Mouse (Mus musculus): Measurements from ENCODE around the gene 2010003K11Rik. TPM values are rescaled to one million over a fixed set of nuclear protein-coding genes. Genes with fewer than 3 reads are reported as not detected.

The 2010003K11Rik gene
- polyA plus RNA-seq (2012; ENCODE audit: insufficient read depth, low replicate concordance), result 0.26 TPM in 1 of 2 replicates, not detected in the other

GRCm38 (mm10) chr19:4498062-4498933 is at the start of gene 2010003K11Rik:
Gene 2010003K11Rik, minus strand, starts transcription at chr19:4498583.
- Histone ChIP-seq H3K9me3 (no peaks in the 10 kb centered on the region), H3K4me3 (replicated peaks) (no peak within 1 kb of the TSS), H3K4me1 (peaks cover 6% of the 10 kb centered on the region), H3K36me3 (replicated peaks; ENCODE audit: low read length) (no peaks in the 10 kb centered on the region), H3K27me3 (replicated peaks) (peaks cover 65% of the 10 kb centered on the region)
- TF ChIP-seq GATA1 (IDR thresholded peaks at IDR 0.05; ENCODE audit: borderline replicate concordance, low read length) (no peak), FLI1 (IDR thresholded peaks at IDR 0.05; ENCODE audit: low read length) (no peak)

GRCm38 (mm10) chr19:4547801-4548200 is 49.4 kb upstream of the 2010003K11Rik start:
- Histone ChIP-seq H3K4me3 (replicated peaks) (no peak overlapping the region), H3K4me1 (no peaks in the 10 kb centered on the region), H3K36me3 (replicated peaks; ENCODE audit: low read length) (no peaks in the 10 kb centered on the region), H3K9me3 (no peaks in the 10 kb centered on the region), H3K27me3 (replicated peaks) (peaks cover 16% of the 10 kb centered on the region)
- TF ChIP-seq FLI1 (IDR thresholded peaks at IDR 0.05; ENCODE audit: low read length) (no peak), GATA1 (IDR thresholded peaks at IDR 0.05; ENCODE audit: borderline replicate concordance, low read length) (no peak)

DNA sequence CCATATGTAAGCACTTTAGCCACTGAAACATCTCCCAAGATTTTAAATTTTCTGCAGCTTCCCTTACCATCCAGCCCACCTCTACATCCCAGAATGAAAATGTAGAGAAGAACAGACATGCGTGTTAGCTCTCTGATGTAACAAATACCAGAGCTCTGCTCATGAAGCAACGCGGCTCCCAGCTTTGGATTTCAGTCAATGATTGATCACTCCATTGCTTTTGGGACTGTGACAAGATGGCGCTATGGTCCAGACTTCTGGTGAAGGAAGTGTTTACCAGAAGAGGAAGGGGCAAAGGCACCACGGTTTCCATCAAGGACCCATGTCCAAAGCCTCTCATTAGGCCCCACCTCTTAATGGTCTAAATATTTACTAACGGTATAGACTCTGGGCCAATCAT is 47.5 kb upstream of the 2010003K11Rik start:
- H3K4me1 ChIP-seq, result no peaks in the 10 kb centered on the region
- no peaks in the 10 kb centered on the region for H3K36me3 ChIP-seq (replicated peaks; ENCODE audit: low read length)
- H3K4me3 ChIP-seq (replicated peaks), result no peak overlapping the region
- H3K27me3 ChIP-seq (replicated peaks), result peaks cover 21% of the 10 kb centered on the region
- TF ChIP-seq GATA1 (IDR thresholded peaks at IDR 0.05; ENCODE audit: borderline replicate concordance, low read length) (no peak), FLI1 (IDR thresholded peaks at IDR 0.05; ENCODE audit: low read length) (no peak)
- H3K9me3 ChIP-seq, result no peaks in the 10 kb centered on the region

DNA sequence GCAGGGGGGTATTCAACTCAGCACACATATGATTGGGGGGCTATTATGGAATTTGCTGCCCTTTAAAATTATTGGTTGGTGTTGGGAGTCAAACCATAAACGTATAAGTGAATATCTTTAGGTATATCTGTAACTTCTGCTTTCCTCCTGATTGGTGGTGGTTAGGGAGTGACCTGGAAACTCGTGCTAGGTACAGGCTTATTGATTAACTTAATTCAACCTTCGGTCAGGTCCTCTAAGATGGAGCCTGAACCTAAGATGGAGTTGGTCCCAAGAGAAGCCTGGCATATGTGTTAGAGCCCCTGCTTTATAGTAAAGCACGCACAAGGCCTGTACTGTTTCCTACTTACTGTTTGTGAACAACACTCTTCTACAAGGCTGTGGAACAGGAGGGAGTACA is 46.7 kb upstream of the 2010003K11Rik start:
- Histone ChIP-seq H3K36me3 (replicated peaks; ENCODE audit: low read length) (no peaks in the 10 kb centered on the region), H3K27me3 (replicated peaks) (peaks cover 21% of the 10 kb centered on the region)
- TF ChIP-seq FLI1 (IDR thresholded peaks at IDR 0.05; ENCODE audit: low read length) (no peak), GATA1 (IDR thresholded peaks at IDR 0.05; ENCODE audit: borderline replicate concordance, low read length) (no peak)

GRCm38 (mm10) chr19:4542081-4542480 is 43.7 kb upstream of the 2010003K11Rik start:
- H3K4me1 ChIP-seq, result no peaks in the 10 kb centered on the region
- no peaks in the 10 kb centered on the region for H3K36me3 ChIP-seq (replicated peaks; ENCODE audit: low read length)
- TF ChIP-seq FLI1 (IDR thresholded peaks at IDR 0.05; ENCODE audit: low read length), result no peak
- no peak for TF ChIP-seq GATA1 (IDR thresholded peaks at IDR 0.05; ENCODE audit: borderline replicate concordance, low read length)

More for the DNA sequence above, 46.7 kb upstream of the 2010003K11Rik start:
- Histone ChIP-seq H3K4me1 (no peaks in the 10 kb centered on the region), H3K9me3 (peaks cover 4% of the 10 kb centered on the region), H3K4me3 (replicated peaks) (no peak overlapping the region)

GRCm38 (mm10) chr19:4540992-4541391 is 42.6 kb upstream of the 2010003K11Rik start:
- TF ChIP-seq GATA1 (IDR thresholded peaks at IDR 0.05; ENCODE audit: borderline replicate concordance, low read length), result no peak
- TF ChIP-seq FLI1 (IDR thresholded peaks at IDR 0.05; ENCODE audit: low read length), result no peak
- Histone ChIP-seq H3K4me3 (replicated peaks) (no peak overlapping the region), H3K9me3 (peaks cover 5% of the 10 kb centered on the region), H3K27me3 (replicated peaks) (peaks cover 22% of the 10 kb centered on the region), H3K4me1 (no peaks in the 10 kb centered on the region), H3K36me3 (replicated peaks; ENCODE audit: low read length) (no peaks in the 10 kb centered on the region)

More at GRCm38 (mm10) chr19:4542081-4542480, 43.7 kb upstream of the 2010003K11Rik start:
- peaks cover 5% of the 10 kb centered on the region for H3K9me3 ChIP-seq
- H3K4me3 ChIP-seq (replicated peaks), result no peak overlapping the region
- peaks cover 19% of the 10 kb centered on the region for H3K27me3 ChIP-seq (replicated peaks)

- Histone ChIP-seq H3K9me3 (peaks cover 5% of the 10 kb centered on the region), H3K36me3 (replicated peaks; ENCODE audit: low read length) (no peaks in the 10 kb centered on the region), H3K4me3 (replicated peaks) (no peak overlapping the region), H3K4me1 (no peaks in the 10 kb centered on the region), H3K27me3 (replicated peaks) (peaks cover 19% of the 10 kb centered on the region)
- TF ChIP-seq FLI1 (IDR thresholded peaks at IDR 0.05; ENCODE audit: low read length) (no peak), GATA1 (IDR thresholded peaks at IDR 0.05; ENCODE audit: borderline replicate concordance, low read length) (no peak)
Measured at GRCm38 (mm10) chr19:4540263-4540662, 41.9 kb upstream of the 2010003K11Rik start.

- TF ChIP-seq GATA1 (IDR thresholded peaks at IDR 0.05; ENCODE audit: borderline replicate concordance, low read length), result no peak
- no peak for TF ChIP-seq FLI1 (IDR thresholded peaks at IDR 0.05; ENCODE audit: low read length)
- H3K4me3 ChIP-seq (replicated peaks), result no peak overlapping the region
- peaks cover 13% of the 10 kb centered on the region for H3K27me3 ChIP-seq (replicated peaks)
- no peaks in the 10 kb centered on the region for H3K4me1 ChIP-seq
- H3K36me3 ChIP-seq (replicated peaks; ENCODE audit: low read length), result no peaks in the 10 kb centered on the region
- H3K9me3 ChIP-seq, result peaks cover 5% of the 10 kb centered on the region
Measured at GRCm38 (mm10) chr19:4536606-4537005, 38.2 kb upstream of the 2010003K11Rik start.

- no peaks in the 10 kb centered on the region for H3K36me3 ChIP-seq (replicated peaks; ENCODE audit: low read length)
- H3K4me1 ChIP-seq, result no peaks in the 10 kb centered on the region
- no peak overlapping the region for H3K4me3 ChIP-seq (replicated peaks)
- TF ChIP-seq GATA1 (IDR thresholded peaks at IDR 0.05; ENCODE audit: borderline replicate concordance, low read length) (no peak), FLI1 (IDR thresholded peaks at IDR 0.05; ENCODE audit: low read length) (no peak)
- peaks cover 5% of the 10 kb centered on the region for H3K9me3 ChIP-seq
- peaks cover 12% of the 10 kb centered on the region for H3K27me3 ChIP-seq (replicated peaks)
Measured at GRCm38 (mm10) chr19:4535922-4536321, 37.5 kb upstream of the 2010003K11Rik start.

- Histone ChIP-seq H3K9me3 (no peaks in the 10 kb centered on the region), H3K36me3 (replicated peaks; ENCODE audit: low read length) (no peaks in the 10 kb centered on the region), H3K4me3 (replicated peaks) (no peak overlapping the region), H3K27me3 (replicated peaks) (peaks cover 12% of the 10 kb centered on the region), H3K4me1 (no peaks in the 10 kb centered on the region)
- TF ChIP-seq GATA1 (IDR thresholded peaks at IDR 0.05; ENCODE audit: borderline replicate concordance, low read length) (no peak), FLI1 (IDR thresholded peaks at IDR 0.05; ENCODE audit: low read length) (no peak)
Measured at GRCm38 (mm10) chr19:4534646-4535045, 36.3 kb upstream of the 2010003K11Rik start.

All from megakaryocyte, embryonic 14.5 days (primary cell).